ENCODE assay signal across 8 mouse cellular contexts in genomic region chr19:9992011-9992958, GRCm38 (mm10). TPM values are rescaled to one million over a fixed set of nuclear protein-coding genes. Genes with fewer than 3 reads are reported as not detected.
DNase-seq lines count a peak whose midpoint lies in the region; ATAC-seq lines count a peak whose summit lies in the region.

No protein-coding gene starts in this region.

- H3K9ac ChIP-seq in heart, embryonic 13.5 days: peak overlapping the region; percentile 42
- H3K9ac ChIP-seq in hindbrain, embryonic 11.5 days (ENCODE audit: low read depth, low read length): peak overlapping the region; percentile 29

- H3K27ac ChIP-seq in heart, embryonic 13.5 days (replicated peaks): no peak overlapping the region
- no peak overlapping the region for H3K27ac ChIP-seq in hindbrain, embryonic 11.5 days (ENCODE audit: low read depth, low read length)
- H3K27ac ChIP-seq in midbrain, embryonic 10.5 days (replicated peaks): peak overlapping the region; percentile 79

- ATAC-seq in heart, embryonic 13.5 days (ENCODE audit: extremely low read depth, insufficient number of reproducible peaks, low FRiP score, low TSS enrichment): no peak; the same call in 1 of the 2 replicates
- peak; percentile 50 for ATAC-seq in hindbrain, embryonic 11.5 days (ENCODE audit: low FRiP score)
- ATAC-seq in megakaryocyte-erythroid progenitor cell, adult 5-6 weeks (replicated peaks; ENCODE audit: low FRiP score, low TSS enrichment, poor library complexity, severe bottlenecking): no peak

- H3K27me3 ChIP-seq in heart, embryonic 13.5 days (replicated peaks): no peaks in the 10 kb centered on the region; the same call in 1 of the 2 replicates
- no peaks in the 10 kb centered on the region for H3K27me3 ChIP-seq in hindbrain, embryonic 11.5 days (ENCODE audit: control insufficient read depth, insufficient read depth, low read length)
- peaks cover 9% of the 10 kb centered on the region for H3K27me3 ChIP-seq in midbrain, embryonic 10.5 days (ENCODE audit: low read depth, poor library complexity, severe bottlenecking)

- no peaks in the 10 kb centered on the region for H3K36me3 ChIP-seq in heart, embryonic 13.5 days
- no peaks in the 10 kb centered on the region for H3K36me3 ChIP-seq in hindbrain, embryonic 11.5 days (ENCODE audit: control insufficient read depth, insufficient read depth, low read length)
- no peaks in the 10 kb centered on the region for H3K36me3 ChIP-seq in midbrain, embryonic 10.5 days

- H3K9me3 ChIP-seq in heart, embryonic 13.5 days: no peaks in the 10 kb centered on the region
- H3K9me3 ChIP-seq in hindbrain, embryonic 11.5 days (ENCODE audit: control insufficient read depth, low read length): no peaks in the 10 kb centered on the region
- H3K9me3 ChIP-seq in midbrain, embryonic 10.5 days (replicated peaks): no peaks in the 10 kb centered on the region

- intact Hi-C loops in heart, postnatal 25 days (cut with DNase I): no loop called here

- H3K4me2 ChIP-seq in heart, embryonic 13.5 days: peak overlapping the region; percentile 66
- H3K4me2 ChIP-seq in hindbrain, embryonic 11.5 days (replicated peaks; ENCODE audit: low read depth, low read length): peak overlapping the region; percentile 41

- WGBS in heart, embryonic 13.5 days: 49% methylated on average over 26 of the region's 26 CpGs
- 46% methylated on average over 26 of the region's 26 CpGs for WGBS in hindbrain, embryonic 11.5 days
- 45% methylated on average over 26 of the region's 26 CpGs for WGBS in midbrain, embryonic 10.5 days

- H3K4me3 ChIP-seq in heart, embryonic 13.5 days: peak overlapping the region; percentile 37
- peak overlapping the region; percentile 25 for H3K4me3 ChIP-seq in hindbrain, embryonic 11.5 days (ENCODE audit: low read depth, low read length)
- peak overlapping the region; percentile 49 for H3K4me3 ChIP-seq in midbrain, embryonic 10.5 days

- DNase-seq in heart, postnatal 25 days (ENCODE audit: low spot score): no peak
- peak; percentile 59 for DNase-seq in R1 (ENCODE audit: low read depth, low spot score)
- no peak for DNase-seq in hindbrain, embryonic 11.5 days (ENCODE audit: low spot score)
- no peak for DNase-seq in midbrain, embryonic 10.5 days (ENCODE audit: low spot score)
- no peak for DNase-seq in adrenal gland, adult 8-10 months
- no peak for DNase-seq in adrenal gland, postnatal 14 days

- H3K4me1 ChIP-seq in heart, embryonic 13.5 days: peaks cover 18% of the 10 kb centered on the region
- no peaks in the 10 kb centered on the region for H3K4me1 ChIP-seq in hindbrain, embryonic 11.5 days (replicated peaks; ENCODE audit: control insufficient read depth, insufficient read depth, low read length)
- H3K4me1 ChIP-seq in midbrain, embryonic 10.5 days: peaks cover 19% of the 10 kb centered on the region

RNA-seq across cellular contexts. Expression of gene Best1, which starts 9.1 kb away (rescaled TPM):
- 0.23 and 0.27 TPM in 2 replicates for polyA plus RNA-seq in heart, embryonic 13.5 days (2015; fragmentation: Nextera tagmentation; extraction: Ambion mirVana)
- under 1 TPM in 1 of 2 experiments, not detected in 1; 0.10 TPM for total RNA-seq in heart, postnatal 25 days (2021)
- polyA plus RNA-seq in hindbrain, embryonic 11.5 days (2014; fragmentation: Nextera tagmentation; extraction: Ambion mirVana): 0.91 and 1.1 TPM in 2 replicates
- 1.4 and 2.0 TPM in 2 replicates for polyA plus RNA-seq in midbrain, embryonic 10.5 days (2016; fragmentation: Nextera tagmentation; extraction: Ambion mirVana)
- total RNA-seq in megakaryocyte-erythroid progenitor cell, adult 5-6 weeks (2014; fragmentation: Nextera tagmentation): not detected in 2 replicates
- total RNA-seq in megakaryocyte-erythroid progenitor cell, adult 5-6 weeks (2017): not detected in 2 replicates
- 1 to 10 TPM in 1 of 4 experiments, under 1 TPM in 3; 0.15 to 1.0 (median 0.44) TPM for total RNA-seq in adrenal gland, adult 8-10 months (2022)
- 0.19 TPM in 1 of 2 replicates, not detected in the other for total RNA-seq in adrenal gland, postnatal 14 days (2021)

RNA-seq across cellular contexts. Expression of gene Rab3il1, which starts 9.2 kb away (rescaled TPM):
- 32.5 and 36.7 TPM in 2 replicates for polyA plus RNA-seq in heart, embryonic 13.5 days (2015; fragmentation: Nextera tagmentation; extraction: Ambion mirVana)
- 1 to 10 TPM; 8.9 to 9.3 TPM for total RNA-seq in heart, postnatal 25 days (2021)
- 35.7 and 35.9 TPM in 2 replicates for polyA plus RNA-seq in hindbrain, embryonic 11.5 days (2014; fragmentation: Nextera tagmentation; extraction: Ambion mirVana)
- 34.6 and 35.6 TPM in 2 replicates for polyA plus RNA-seq in midbrain, embryonic 10.5 days (2016; fragmentation: Nextera tagmentation; extraction: Ambion mirVana)
- total RNA-seq in megakaryocyte-erythroid progenitor cell, adult 5-6 weeks (2014; fragmentation: Nextera tagmentation): 16.1 and 23.6 TPM in 2 replicates
- 6.0 and 20.1 TPM in 2 replicates for total RNA-seq in megakaryocyte-erythroid progenitor cell, adult 5-6 weeks (2017)
- 10 to 100 TPM in 2 of 4 experiments, 1 to 10 TPM in 2; 6.5 to 13.3 (median 9.5) TPM for total RNA-seq in adrenal gland, adult 8-10 months (2022)
- total RNA-seq in adrenal gland, postnatal 14 days (2021): 9.7 and 10.1 TPM in 2 replicates

RNA-seq across cellular contexts. Expression of gene Fth1, which starts 11.9 kb away (rescaled TPM):
- 2,189 and 2,554 TPM in 2 replicates for polyA plus RNA-seq in heart, embryonic 13.5 days (2015; fragmentation: Nextera tagmentation; extraction: Ambion mirVana)
- total RNA-seq in heart, postnatal 25 days (2021): 1,000 to 10,000 TPM; 2,502 to 2,556 TPM
- 1,301 and 1,416 TPM in 2 replicates for polyA plus RNA-seq in hindbrain, embryonic 11.5 days (2014; fragmentation: Nextera tagmentation; extraction: Ambion mirVana)
- polyA plus RNA-seq in midbrain, embryonic 10.5 days (2016; fragmentation: Nextera tagmentation; extraction: Ambion mirVana): 1,350 and 1,398 TPM in 2 replicates
- total RNA-seq in megakaryocyte-erythroid progenitor cell, adult 5-6 weeks (2014; fragmentation: Nextera tagmentation): 1,910 and 1,948 TPM in 2 replicates
- 775 and 886 TPM in 2 replicates for total RNA-seq in megakaryocyte-erythroid progenitor cell, adult 5-6 weeks (2017)
- 1,000 to 10,000 TPM; 2,860 to 3,469 (median 3,019) TPM for total RNA-seq in adrenal gland, adult 8-10 months (2022)
- 2,322 and 2,352 TPM in 2 replicates for total RNA-seq in adrenal gland, postnatal 14 days (2021)

RNA-seq across cellular contexts. Expression of gene Fads3, which starts 49.1 kb away (rescaled TPM):
- 39.4 and 41.9 TPM in 2 replicates for polyA plus RNA-seq in heart, embryonic 13.5 days (2015; fragmentation: Nextera tagmentation; extraction: Ambion mirVana)
- 10 to 100 TPM; 35.9 to 36.0 TPM for total RNA-seq in heart, postnatal 25 days (2021)
- polyA plus RNA-seq in hindbrain, embryonic 11.5 days (2014; fragmentation: Nextera tagmentation; extraction: Ambion mirVana): 5.7 and 5.8 TPM in 2 replicates
- polyA plus RNA-seq in midbrain, embryonic 10.5 days (2016; fragmentation: Nextera tagmentation; extraction: Ambion mirVana): 5.5 and 5.8 TPM in 2 replicates
- total RNA-seq in megakaryocyte-erythroid progenitor cell, adult 5-6 weeks (2014; fragmentation: Nextera tagmentation): 22.8 and 23.9 TPM in 2 replicates
- total RNA-seq in megakaryocyte-erythroid progenitor cell, adult 5-6 weeks (2017): 15.9 and 18.7 TPM in 2 replicates
- total RNA-seq in adrenal gland, adult 8-10 months (2022): 10 to 100 TPM in 3 of 4 experiments, 1 to 10 TPM in 1; 9.9 to 55.1 (median 22.0) TPM
- total RNA-seq in adrenal gland, postnatal 14 days (2021): 11.3 and 14.0 TPM in 2 replicates
